Mouse (Mus musculus) left cerebral cortex, adult 9 months (tissue): ENCODE results near the gene S1pr4.
A peak's percentile ranks its signal among the peaks of the same experiment; 100 is the strongest.

Source experiments
- DNase-seq, 2 experiments: peaks; one replicate each; pipeline ENCODE4 v3.0.0; 2022; ENCODE audit warnings: low spot score in 2 of 2

S1pr4 gene

GRCm38 (mm10) chr10:81500032-81500431, at the start of gene S1pr4:
S1pr4 (minus strand) TSS chr10:81500132.
- no peak for DNase-seq

GRCm38 (mm10) chr10:81548944-81549343, 49.0 kb upstream of the S1pr4 start:
- DNase-seq, result no peak

DNA sequence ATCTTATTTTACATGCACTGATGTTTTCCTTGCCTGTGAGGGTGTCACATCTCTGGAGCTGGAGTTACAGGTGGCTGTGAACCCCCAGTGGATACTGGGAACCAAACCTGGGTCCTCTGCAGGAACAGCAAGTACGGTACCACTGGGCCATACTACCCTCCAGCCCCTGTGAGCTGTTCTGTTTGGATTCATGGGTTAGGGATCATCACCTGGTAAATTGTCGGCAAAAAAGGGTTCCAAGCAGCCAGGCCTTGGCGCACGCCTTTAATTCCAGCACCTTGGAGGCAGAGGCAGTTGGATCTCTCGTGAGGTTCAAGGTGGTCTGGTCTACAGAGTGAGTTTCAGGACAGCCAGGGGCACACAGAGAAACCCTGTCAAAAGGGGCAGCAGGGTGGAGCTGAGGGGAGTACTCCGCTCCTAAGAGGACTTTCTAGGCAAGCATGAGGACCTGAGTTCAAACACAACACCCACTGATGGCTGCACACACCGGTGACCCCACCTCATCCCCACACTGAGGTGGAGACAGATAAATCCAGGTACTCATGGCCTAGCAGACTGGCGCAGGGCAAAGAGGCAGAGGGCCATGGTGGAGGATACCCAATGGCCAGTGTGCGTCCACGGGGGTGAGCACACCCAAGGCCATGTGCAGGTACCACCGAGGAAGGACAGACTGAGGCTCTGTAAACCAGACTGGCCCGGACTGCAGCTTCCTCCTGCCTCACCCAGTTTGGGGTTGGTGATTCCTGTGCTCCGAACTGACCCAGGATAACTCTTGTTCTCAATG, 47.0 kb upstream of the S1pr4 start:
- DNase-seq, result no peak

- DNase-seq, result no peak
These were observed 46.4 kb upstream of the S1pr4 start for GRCm38 (mm10) chr10:81546332-81546731.

DNA sequence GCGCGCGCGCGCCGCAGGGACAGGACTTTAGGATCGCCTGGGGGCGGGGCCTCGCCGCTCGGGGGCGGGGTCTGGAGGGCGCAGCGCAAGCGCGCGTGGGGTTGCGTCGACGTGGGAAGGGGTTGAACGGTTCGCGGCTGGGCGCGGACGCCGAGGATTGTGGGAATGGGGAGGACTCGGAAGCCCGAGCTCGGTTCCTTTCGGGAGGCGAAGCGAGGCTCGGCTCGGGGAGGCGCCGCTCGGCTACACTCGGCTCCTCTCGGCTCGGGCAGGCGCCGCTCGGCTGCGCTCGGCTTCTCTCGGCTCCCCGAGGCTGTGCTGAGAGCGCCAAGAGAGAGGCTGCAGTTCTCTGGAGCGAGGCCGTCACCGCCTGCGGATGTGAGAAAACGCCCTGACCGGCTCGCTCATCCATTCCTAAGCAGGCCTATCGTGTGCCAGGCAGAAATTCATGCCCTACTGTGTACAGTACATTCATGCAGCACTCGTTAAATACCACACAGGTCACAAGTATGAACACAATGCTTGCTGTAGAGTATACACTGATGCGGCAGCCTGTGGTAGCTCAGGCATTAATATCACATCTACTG, 45.3 kb upstream of the S1pr4 start, which contains the start of gene Gna11:
Gene Gna11 (minus strand): TSS at position 30 of the 587 bp plus-strand sequence.
- peak; percentile 97 to 99 for DNase-seq

DNA sequence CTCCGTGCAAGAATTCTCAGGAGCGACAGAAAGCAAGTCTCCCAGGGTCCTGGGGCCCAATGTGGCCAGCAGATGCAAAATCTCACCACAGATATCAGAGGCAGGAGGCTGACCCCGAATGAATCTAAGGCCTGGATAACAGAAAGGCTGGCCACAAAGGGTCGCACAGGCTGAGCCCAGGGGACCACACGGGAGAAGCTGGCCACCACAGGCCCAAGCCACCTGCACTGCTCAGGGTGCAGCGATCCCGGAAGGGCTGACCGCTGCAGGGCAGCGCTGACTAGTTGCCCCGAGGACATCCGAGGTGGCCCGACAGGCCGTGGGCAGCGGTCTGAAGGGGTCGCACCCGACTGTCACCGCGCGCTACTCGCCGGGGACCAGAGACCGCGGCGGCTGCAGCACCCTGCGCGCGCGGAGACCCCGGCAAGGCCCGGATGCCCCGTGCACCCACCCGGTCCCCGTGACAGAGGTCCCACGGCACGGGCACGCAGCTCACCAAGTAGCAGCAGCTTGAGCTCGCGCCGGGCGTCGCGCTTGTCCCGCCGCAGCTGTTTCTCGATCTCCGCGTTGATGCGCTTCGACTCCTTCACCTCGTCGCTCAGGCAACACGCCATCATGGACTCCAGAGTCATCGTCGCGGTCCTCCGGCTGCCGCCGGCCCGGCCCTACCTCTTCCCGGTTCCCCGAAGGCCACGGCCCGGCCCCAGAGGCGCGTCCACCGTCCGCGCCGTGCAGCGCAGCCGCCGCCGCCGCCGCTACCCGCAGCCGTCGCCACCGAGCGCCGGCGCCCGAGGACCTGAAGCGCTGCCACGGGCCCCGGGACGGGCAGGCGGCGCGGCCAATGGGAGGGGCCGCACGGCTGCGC, 44.6 kb upstream of the S1pr4 start:
- DNase-seq, result no peak

DNA sequence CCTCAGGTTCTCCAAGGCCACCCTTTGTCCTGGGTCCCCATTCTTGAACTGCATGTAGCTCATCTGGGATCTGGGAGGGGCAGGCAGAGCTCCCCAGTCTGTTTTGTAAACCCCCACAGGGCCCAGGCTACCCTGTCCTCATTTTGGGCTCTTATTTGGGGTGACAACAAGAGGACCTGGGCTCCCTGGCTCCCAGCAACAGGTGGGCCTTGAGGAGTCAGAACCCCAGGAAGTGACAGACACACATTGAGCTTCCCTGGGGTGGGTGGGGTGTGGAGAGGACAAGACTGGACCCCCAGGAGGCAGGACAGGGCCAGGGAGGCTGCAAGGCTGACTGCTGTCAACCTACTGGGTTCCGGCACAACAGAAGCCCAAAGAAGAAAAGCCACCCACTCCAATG, 43.7 kb upstream of the S1pr4 start:
- no peak for DNase-seq

GRCm38 (mm10) chr10:81542727-81543460, 43.0 kb upstream of the S1pr4 start:
- no peak for DNase-seq

DNA sequence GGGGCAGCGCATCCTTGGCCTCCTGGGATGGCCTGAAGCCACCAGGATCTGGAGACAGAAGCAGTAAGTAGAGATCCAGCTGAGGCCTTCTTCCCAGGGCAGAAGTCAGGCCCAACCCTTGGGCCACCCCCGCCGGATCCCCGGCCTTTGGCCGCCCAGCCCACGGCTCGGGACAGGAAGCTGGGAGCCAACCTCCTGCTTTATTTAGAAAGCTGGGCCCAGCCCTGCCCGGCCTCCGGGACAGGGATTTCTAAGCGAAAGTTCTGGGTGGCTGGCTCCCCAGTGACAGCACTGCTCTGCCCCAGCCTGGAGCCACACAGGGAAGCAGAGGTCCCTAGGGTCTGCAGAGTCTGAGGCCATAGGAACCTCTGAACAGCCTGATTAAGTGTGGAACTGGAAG, 41.9 kb upstream of the S1pr4 start:
- DNase-seq, result no peak

DNA sequence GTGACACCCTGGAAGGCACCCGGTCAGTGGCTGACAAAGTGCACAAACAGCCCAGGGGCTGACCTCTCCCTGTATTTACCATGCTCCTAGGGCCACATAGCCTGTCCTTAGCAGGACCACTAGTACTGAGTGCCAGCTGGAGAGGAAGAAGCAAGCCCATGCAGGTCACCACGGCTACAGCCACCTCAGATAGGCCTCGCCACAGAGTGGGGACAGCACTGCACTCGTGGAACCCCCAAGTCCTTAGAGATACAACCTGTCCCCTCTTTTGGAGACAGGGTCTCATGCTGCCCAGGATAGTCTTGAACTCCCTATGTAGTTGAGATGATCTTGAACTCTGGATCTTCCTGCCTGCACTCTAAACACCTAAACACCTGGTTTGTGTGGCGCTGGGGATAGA, 41.4 kb upstream of the S1pr4 start:
- DNase-seq, result no peak

GRCm38 (mm10) chr10:81538321-81539048, 38.6 kb upstream of the S1pr4 start:
- DNase-seq, result peak in 1 of 2 experiments; percentile 51

- no peak for DNase-seq
These were observed 37.5 kb upstream of the S1pr4 start for GRCm38 (mm10) chr10:81537429-81537828.

- no peak for DNase-seq
These were observed 36.8 kb upstream of the S1pr4 start for GRCm38 (mm10) chr10:81536734-81537133.

GRCm38 (mm10) chr10:81534826-81535225, 34.9 kb upstream of the S1pr4 start:
- DNase-seq, result no peak

DNA sequence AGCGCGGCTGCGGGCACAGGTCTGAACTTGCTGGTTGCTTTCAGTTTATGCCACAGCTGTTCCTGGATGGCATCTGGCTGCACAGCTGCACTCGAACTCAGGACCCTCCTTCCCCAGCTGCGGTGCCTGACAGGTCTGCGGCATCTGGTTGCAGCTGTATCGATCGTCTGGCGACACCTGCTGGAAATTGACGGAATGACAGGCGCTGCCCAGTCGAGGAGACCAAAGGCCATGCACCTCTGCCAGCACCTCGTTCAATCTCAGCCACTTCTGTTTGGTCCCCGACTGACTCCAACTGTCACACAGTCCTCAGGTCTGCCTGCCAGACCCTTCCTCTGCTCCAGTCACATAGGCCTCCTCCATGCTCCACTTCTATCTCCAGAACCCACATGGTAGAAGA, 26.8 kb upstream of the S1pr4 start:
- DNase-seq, result peak in 1 of 2 experiments; percentile 71

DNA sequence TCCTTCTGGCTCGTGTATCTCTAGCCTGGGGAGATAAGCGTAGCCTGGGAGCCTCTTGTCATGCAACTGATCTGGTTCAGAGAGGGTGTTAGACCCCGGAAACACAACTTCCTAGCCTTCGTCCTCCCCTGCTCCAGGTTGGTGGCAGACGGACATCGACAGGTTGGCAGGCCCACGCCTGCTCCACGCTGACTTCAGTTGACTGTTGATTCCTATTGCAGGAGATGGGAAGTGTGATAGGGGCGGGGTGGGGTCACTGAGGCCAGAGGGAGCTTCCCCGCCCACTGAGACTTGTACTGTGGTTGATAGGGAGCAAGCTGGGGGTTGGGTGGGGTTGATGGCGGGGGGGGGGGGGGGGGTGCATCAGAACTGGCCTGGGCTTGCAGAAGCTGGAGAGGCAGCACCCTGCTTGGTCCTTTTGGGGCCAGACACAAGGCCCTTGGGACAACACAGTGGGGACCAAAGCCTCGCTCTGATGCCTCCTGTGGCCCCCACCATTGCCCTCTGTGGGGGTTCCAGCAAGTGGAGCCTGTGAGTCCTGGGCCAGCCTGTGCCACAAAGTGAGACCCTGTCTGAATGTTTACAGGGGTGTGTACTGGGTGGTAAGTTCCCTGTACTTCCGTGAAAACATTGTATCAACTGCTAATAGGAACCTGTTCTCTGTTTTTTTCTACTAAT, 25.2 kb upstream of the S1pr4 start:
- DNase-seq, result no peak

DNA sequence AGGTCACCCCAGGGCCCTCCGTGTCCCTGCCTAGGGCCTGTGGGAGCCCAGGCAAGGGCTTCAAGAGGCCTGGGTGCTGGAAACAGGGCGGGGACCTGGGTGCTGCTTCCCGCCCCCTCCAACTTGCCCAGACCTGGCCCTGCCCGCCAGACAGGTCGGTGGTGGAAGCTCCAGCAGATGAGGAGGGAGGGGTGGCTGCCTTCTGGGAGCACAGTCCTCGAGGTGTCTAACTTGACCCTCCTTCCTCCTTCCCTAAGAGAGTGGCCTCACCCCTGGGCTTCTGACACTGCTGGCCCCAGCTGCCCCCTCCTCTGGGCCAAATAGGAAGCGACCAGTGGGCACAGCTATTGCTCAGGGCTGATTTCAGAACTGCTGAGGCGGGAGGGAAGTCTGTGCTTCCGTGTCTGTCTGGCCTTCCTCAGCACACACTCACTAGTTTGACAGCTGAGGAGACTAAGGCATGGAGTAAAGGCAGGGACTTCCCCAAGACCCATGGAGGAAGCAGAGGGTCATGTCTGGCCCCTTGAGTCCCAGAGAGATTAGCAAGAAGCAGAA, 24.2 kb upstream of the S1pr4 start, which contains the start of gene Gna15:
Gene Gna15 (minus strand): TSS at position 175 of the 555 bp plus-strand sequence.
- DNase-seq, result no peak

- DNase-seq, result no peak
These were observed 23.6 kb upstream of the S1pr4 start for GRCm38 (mm10) chr10:81523570-81523969.

GRCm38 (mm10) chr10:81523142-81523541, 23.2 kb upstream of the S1pr4 start:
- DNase-seq, result no peak

DNA sequence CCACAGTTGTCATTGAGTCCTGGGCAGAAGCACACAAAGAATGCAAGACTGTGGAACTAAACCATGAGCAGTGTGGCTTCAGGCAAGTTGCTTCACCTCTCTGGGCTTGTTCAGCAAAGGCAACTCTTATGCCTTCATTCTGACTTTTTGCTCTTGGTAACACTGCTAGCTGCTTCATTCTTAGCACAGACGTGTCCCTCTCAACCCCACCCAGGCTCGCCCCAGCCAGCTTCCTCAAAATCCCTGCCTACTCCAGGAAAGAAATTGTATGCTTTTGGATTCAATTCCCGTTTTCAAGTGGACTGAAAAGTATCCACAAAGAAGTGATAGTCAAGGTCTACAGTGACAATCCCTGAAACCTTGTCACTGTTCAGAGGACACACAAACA, 20.0 kb upstream of the S1pr4 start:
- no peak for DNase-seq
